Mouse (Mus musculus): ENCODE results near the gene Galnt17. TPM values are rescaled to one million over a fixed set of nuclear protein-coding genes. Genes with fewer than 3 reads are reported as not detected.

Gene Galnt17
- polyA plus RNA-seq, 1 experiment from 2014 or later, result 0.08 TPM

- H3K27me3 ChIP-seq (ENCODE audit: control insufficient read depth, insufficient read depth, low read depth, low read length), result no peaks in the 10 kb centered on the region
- no peaks in the 10 kb centered on the region for H3K4me1 ChIP-seq (ENCODE audit: control insufficient read depth, low read depth, low read length)
- no peaks in the 10 kb centered on the region for H3K36me3 ChIP-seq (ENCODE audit: control insufficient read depth, insufficient read depth)
- 50% methylated on average over 3 of the region's 3 CpGs for WGBS (ENCODE audit: insufficient replicate concordance)
- no peak for ATAC-seq (ENCODE audit: low read depth)
- no peak overlapping the region for H3K4me3 ChIP-seq (ENCODE audit: low read depth, low read length)
- H3K4me2 ChIP-seq (ENCODE audit: low read depth, low read length), result no peak overlapping the region
- no peaks in the 10 kb centered on the region for H3K9me3 ChIP-seq (replicated peaks; ENCODE audit: control insufficient read depth, low read length)
- no peak overlapping the region for H3K9ac ChIP-seq (ENCODE audit: low read depth, low read length)
- no peak overlapping the region for H3K27ac ChIP-seq (ENCODE audit: low read length)
Measured at GRCm38 (mm10) chr5:131013101-131013500, 295.2 kb downstream of the Galnt17 start.

DNA sequence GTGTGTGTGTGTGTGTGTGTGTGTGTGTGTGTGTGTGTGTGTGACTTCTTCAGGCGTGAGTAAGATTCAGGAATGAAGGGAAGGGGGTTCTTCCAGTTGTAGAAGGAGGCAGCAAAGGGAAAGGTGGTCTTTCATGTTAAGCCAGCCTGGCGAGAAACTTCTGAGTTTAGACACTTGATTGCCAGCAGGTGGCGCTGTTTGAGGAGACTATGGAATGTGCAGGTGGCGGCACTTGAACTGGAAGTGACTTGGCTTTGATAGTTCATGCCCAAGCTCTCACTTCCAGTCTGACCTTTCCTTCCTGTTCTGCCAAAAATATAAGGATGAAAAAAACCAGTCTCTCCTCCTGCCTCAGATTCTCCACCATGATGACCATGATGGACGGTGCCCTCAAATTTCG is 298.8 kb downstream of the Galnt17 start:
- H3K4me3 ChIP-seq (ENCODE audit: low read depth, low read length), result no peak overlapping the region
- no peak overlapping the region for H3K9ac ChIP-seq (ENCODE audit: low read depth, low read length)
- H3K4me1 ChIP-seq (ENCODE audit: control insufficient read depth, low read depth, low read length), result no peaks in the 10 kb centered on the region
- no peak for ATAC-seq (ENCODE audit: low read depth)
- no peaks in the 10 kb centered on the region for H3K36me3 ChIP-seq (ENCODE audit: control insufficient read depth, insufficient read depth)
- 41% methylated on average over 6 of the region's 6 CpGs for WGBS (ENCODE audit: insufficient replicate concordance)
- no peaks in the 10 kb centered on the region for H3K9me3 ChIP-seq (replicated peaks; ENCODE audit: control insufficient read depth, low read length)
- H3K27me3 ChIP-seq (ENCODE audit: control insufficient read depth, insufficient read depth, low read depth, low read length), result no peaks in the 10 kb centered on the region
- H3K4me2 ChIP-seq (ENCODE audit: low read depth, low read length), result no peak overlapping the region
- no peak overlapping the region for H3K27ac ChIP-seq (ENCODE audit: low read length)

DNA sequence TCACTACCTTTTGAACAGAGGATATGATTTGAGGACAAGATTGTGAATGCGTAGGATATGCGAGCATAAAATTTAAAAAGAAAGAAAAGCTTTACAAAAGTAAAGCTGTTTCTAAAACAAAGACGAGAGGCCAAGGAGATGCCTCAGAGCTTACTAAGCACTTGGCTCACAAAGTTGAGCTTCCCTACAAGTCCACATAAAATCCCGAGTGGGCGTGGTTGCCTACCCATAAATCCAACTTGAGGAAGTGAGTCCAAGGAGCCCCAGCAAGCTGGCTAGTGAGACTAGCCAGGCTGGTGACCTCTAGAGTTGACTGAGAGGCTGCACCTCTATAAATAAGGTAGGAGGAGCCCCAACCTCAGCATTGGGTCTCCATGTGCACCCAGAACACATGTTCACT is 299.8 kb downstream of the Galnt17 start:
- H3K27ac ChIP-seq (ENCODE audit: low read length), result no peak overlapping the region
- no peaks in the 10 kb centered on the region for H3K9me3 ChIP-seq (replicated peaks; ENCODE audit: control insufficient read depth, low read length)
- H3K4me1 ChIP-seq (ENCODE audit: control insufficient read depth, low read depth, low read length), result no peaks in the 10 kb centered on the region
- no peaks in the 10 kb centered on the region for H3K36me3 ChIP-seq (ENCODE audit: control insufficient read depth, insufficient read depth)
- ATAC-seq (ENCODE audit: low read depth), result no peak
- WGBS (ENCODE audit: insufficient replicate concordance), result 68% methylated on average over 5 of the region's 5 CpGs
- H3K27me3 ChIP-seq (ENCODE audit: control insufficient read depth, insufficient read depth, low read depth, low read length), result no peaks in the 10 kb centered on the region
- H3K4me2 ChIP-seq (ENCODE audit: low read depth, low read length), result no peak overlapping the region
- no peak overlapping the region for H3K4me3 ChIP-seq (ENCODE audit: low read depth, low read length)
- no peak overlapping the region for H3K9ac ChIP-seq (ENCODE audit: low read depth, low read length)

- H3K4me1 ChIP-seq (ENCODE audit: control insufficient read depth, low read depth, low read length), result no peaks in the 10 kb centered on the region
- 67% methylated on average over 3 of the region's 3 CpGs for WGBS (ENCODE audit: insufficient replicate concordance)
- H3K9ac ChIP-seq (ENCODE audit: low read depth, low read length), result no peak overlapping the region
- no peak overlapping the region for H3K27ac ChIP-seq (ENCODE audit: low read length)
- H3K36me3 ChIP-seq (ENCODE audit: control insufficient read depth, insufficient read depth), result no peaks in the 10 kb centered on the region
- H3K9me3 ChIP-seq (replicated peaks; ENCODE audit: control insufficient read depth, low read length), result no peaks in the 10 kb centered on the region
- H3K27me3 ChIP-seq (ENCODE audit: control insufficient read depth, insufficient read depth, low read depth, low read length), result no peaks in the 10 kb centered on the region
- H3K4me2 ChIP-seq (ENCODE audit: low read depth, low read length), result no peak overlapping the region
- no peak for ATAC-seq (ENCODE audit: low read depth)
- no peak overlapping the region for H3K4me3 ChIP-seq (ENCODE audit: low read depth, low read length)
Measured at GRCm38 (mm10) chr5:131007871-131008505, 300.3 kb downstream of the Galnt17 start.

DNA sequence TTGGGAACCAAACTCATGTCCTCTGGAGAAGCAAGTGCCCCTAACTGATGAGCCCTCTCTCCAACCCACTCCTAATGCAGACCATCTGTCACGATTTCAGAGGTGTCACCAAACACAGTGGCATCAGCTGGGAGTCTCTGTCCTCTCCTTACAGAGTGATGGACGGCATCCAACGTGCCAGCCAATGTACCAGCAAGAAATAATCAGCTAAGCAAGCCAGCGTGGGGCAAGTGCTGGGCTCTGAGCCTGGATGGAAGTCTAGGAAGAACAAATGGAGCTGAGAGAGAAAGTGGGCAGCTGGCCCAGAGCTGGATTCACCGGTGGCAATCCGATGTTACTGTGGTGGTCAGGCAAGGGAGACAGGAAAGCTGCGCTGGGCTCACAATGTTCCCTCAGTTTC is 301.1 kb downstream of the Galnt17 start:
- ATAC-seq (ENCODE audit: low read depth), result no peak
- no peaks in the 10 kb centered on the region for H3K27me3 ChIP-seq (ENCODE audit: control insufficient read depth, insufficient read depth, low read depth, low read length)
- no peaks in the 10 kb centered on the region for H3K36me3 ChIP-seq (ENCODE audit: control insufficient read depth, insufficient read depth)
- no peaks in the 10 kb centered on the region for H3K9me3 ChIP-seq (replicated peaks; ENCODE audit: control insufficient read depth, low read length)
- no peak overlapping the region for H3K4me2 ChIP-seq (ENCODE audit: low read depth, low read length)
- no peaks in the 10 kb centered on the region for H3K4me1 ChIP-seq (ENCODE audit: control insufficient read depth, low read depth, low read length)
- no peak overlapping the region for H3K4me3 ChIP-seq (ENCODE audit: low read depth, low read length)
- H3K27ac ChIP-seq (ENCODE audit: low read length), result no peak overlapping the region
- 52% methylated on average over 7 of the region's 7 CpGs for WGBS (ENCODE audit: insufficient replicate concordance)
- no peak overlapping the region for H3K9ac ChIP-seq (ENCODE audit: low read depth, low read length)

GRCm38 (mm10) chr5:131006524-131006923 is 301.8 kb downstream of the Galnt17 start:
- Histone ChIP-seq H3K27ac (ENCODE audit: low read length) (no peak overlapping the region), H3K36me3 (ENCODE audit: control insufficient read depth, insufficient read depth) (no peaks in the 10 kb centered on the region), H3K9ac (ENCODE audit: low read depth, low read length) (no peak overlapping the region), H3K9me3 (replicated peaks; ENCODE audit: control insufficient read depth, low read length) (no peaks in the 10 kb centered on the region), H3K27me3 (ENCODE audit: control insufficient read depth, insufficient read depth, low read depth, low read length) (no peaks in the 10 kb centered on the region), H3K4me2 (ENCODE audit: low read depth, low read length) (no peak overlapping the region), H3K4me3 (ENCODE audit: low read depth, low read length) (no peak overlapping the region), H3K4me1 (ENCODE audit: control insufficient read depth, low read depth, low read length) (no peaks in the 10 kb centered on the region)
- WGBS (ENCODE audit: insufficient replicate concordance), result 67% methylated on average over 3 of the region's 3 CpGs
- ATAC-seq (ENCODE audit: low read depth), result no peak

- Histone ChIP-seq H3K36me3 (ENCODE audit: control insufficient read depth, insufficient read depth) (no peaks in the 10 kb centered on the region), H3K9me3 (replicated peaks; ENCODE audit: control insufficient read depth, low read length) (no peaks in the 10 kb centered on the region), H3K4me2 (ENCODE audit: low read depth, low read length) (no peak overlapping the region), H3K9ac (ENCODE audit: low read depth, low read length) (no peak overlapping the region), H3K27ac (ENCODE audit: low read length) (no peak overlapping the region), H3K27me3 (ENCODE audit: control insufficient read depth, insufficient read depth, low read depth, low read length) (no peaks in the 10 kb centered on the region), H3K4me1 (ENCODE audit: control insufficient read depth, low read depth, low read length) (no peaks in the 10 kb centered on the region), H3K4me3 (ENCODE audit: low read depth, low read length) (no peak overlapping the region)
- no peak for ATAC-seq (ENCODE audit: low read depth)
- WGBS (ENCODE audit: insufficient replicate concordance), result 34% methylated on average over 2 of the region's 2 CpGs
Measured at GRCm38 (mm10) chr5:131000572-131000971, 307.7 kb downstream of the Galnt17 start.

DNA sequence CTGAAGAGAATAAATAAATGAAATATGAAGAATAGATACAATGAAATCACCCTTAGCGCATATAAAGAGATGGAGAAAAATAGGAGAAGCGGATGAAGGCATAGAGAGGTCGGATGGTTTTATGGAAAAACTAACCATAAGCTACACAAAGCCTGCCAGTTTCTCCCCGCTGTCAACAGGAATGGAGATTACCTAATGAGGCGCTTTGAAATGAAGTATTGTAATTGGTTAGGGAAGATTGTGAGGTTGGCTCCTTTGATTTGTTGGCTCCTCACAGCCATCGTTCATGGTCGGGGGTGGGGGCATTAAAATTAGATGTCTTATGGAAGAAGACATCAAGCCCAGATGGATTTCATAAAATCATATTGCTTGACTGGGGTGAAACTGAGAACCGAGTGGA is 329.0 kb downstream of the Galnt17 start:
- Histone ChIP-seq H3K27ac (ENCODE audit: low read length) (no peak overlapping the region), H3K4me1 (ENCODE audit: control insufficient read depth, low read depth, low read length) (no peaks in the 10 kb centered on the region), H3K36me3 (ENCODE audit: control insufficient read depth, insufficient read depth) (no peaks in the 10 kb centered on the region), H3K9ac (ENCODE audit: low read depth, low read length) (no peak overlapping the region), H3K9me3 (replicated peaks; ENCODE audit: control insufficient read depth, low read length) (no peaks in the 10 kb centered on the region), H3K27me3 (ENCODE audit: control insufficient read depth, insufficient read depth, low read depth, low read length) (no peaks in the 10 kb centered on the region), H3K4me3 (ENCODE audit: low read depth, low read length) (no peak overlapping the region), H3K4me2 (ENCODE audit: low read depth, low read length) (no peak overlapping the region)
- no peak for ATAC-seq (ENCODE audit: low read depth)
- 63% methylated on average over 8 of the region's 8 CpGs for WGBS (ENCODE audit: insufficient replicate concordance)

DNA sequence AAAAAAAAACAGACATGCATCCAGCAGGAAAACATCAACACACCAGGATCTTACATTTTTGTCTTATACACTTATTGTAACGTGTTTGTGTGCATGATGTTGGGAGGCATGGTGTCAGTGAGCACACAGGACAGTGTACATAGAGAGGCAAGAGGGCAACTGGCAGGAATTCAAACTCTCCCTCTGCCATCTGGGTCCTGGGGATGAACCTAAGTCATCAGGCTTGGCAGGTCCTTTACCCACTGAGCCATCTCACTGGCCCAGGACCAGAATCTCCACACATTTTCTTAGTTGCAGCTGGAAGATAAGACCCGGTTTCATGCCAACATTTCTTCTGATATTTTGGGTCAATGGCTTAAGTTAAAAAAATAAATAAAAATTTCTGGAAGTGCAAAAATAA is 329.4 kb downstream of the Galnt17 start:
- Histone ChIP-seq H3K4me1 (ENCODE audit: control insufficient read depth, low read depth, low read length) (no peaks in the 10 kb centered on the region), H3K36me3 (ENCODE audit: control insufficient read depth, insufficient read depth) (no peaks in the 10 kb centered on the region), H3K9ac (ENCODE audit: low read depth, low read length) (no peak overlapping the region), H3K27ac (ENCODE audit: low read length) (no peak overlapping the region), H3K9me3 (replicated peaks; ENCODE audit: control insufficient read depth, low read length) (no peaks in the 10 kb centered on the region), H3K27me3 (ENCODE audit: control insufficient read depth, insufficient read depth, low read depth, low read length) (no peaks in the 10 kb centered on the region), H3K4me2 (ENCODE audit: low read depth, low read length) (no peak overlapping the region), H3K4me3 (ENCODE audit: low read depth, low read length) (no peak overlapping the region)
- 55% methylated on average over 2 of the region's 2 CpGs for WGBS (ENCODE audit: insufficient replicate concordance)
- no peak for ATAC-seq (ENCODE audit: low read depth)

All from liver, embryonic 16.5 days (tissue).